Mouse (Mus musculus) CD4-positive helper T cell, adult 2 months (primary cell): ENCODE measurements at regions not wholly inside any gene's neighbourhood (a gene's known extent, or its start where the extent isn't known, plus 50 kb on each side); places are given as distances from the start of the nearest gene placed in this dataset.
A peak's percentile ranks its signal among the peaks of the same experiment; 100 is the strongest.
"Not testable (repeated sequence)": the region's sequence is repeated elsewhere in the genome, so short reads cannot be mapped to it uniquely, and the experiment has no call there.

ENCODE experiments used
- DNase-seq: peaks from one replicate; pipeline ENCODE4 v3.0.0-alpha.2; 2012; ENCODE audit warnings: low read depth, missing footprints, low spot score

GRCm38 (mm10) chr9:14058592-14059227 lies 216.2 kb upstream of the Sesn3 start:
- DNase-seq = peak; percentile 23

GRCm38 (mm10) chr9:14059228-14059779 lies 215.6 kb upstream of the Sesn3 start:
- DNase-seq = no peak

- DNase-seq = no peak
Measured at GRCm38 (mm10) chr9:14060257-14060656, 214.6 kb upstream of the Sesn3 start.

DNA sequence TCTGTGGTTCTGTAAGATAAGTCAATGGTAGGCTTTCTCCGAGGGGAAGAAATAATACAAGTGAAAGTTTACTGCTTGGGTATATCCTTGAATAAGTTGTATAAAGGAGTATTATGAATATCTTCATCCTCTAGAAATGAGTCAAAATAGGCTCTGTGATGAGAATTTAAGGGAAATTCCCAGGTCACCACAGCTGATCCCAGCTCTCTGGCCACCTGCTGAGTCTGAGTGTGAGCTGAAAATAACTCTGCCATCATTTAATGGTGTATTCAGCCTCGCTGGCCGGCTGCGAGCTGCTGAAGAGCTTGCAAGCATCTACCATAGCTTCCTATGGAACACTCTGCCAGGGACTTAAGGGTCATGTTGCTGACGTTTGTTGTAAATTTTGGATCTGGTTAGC lies 213.5 kb upstream of the Sesn3 start:
- DNase-seq = no peak

DNA sequence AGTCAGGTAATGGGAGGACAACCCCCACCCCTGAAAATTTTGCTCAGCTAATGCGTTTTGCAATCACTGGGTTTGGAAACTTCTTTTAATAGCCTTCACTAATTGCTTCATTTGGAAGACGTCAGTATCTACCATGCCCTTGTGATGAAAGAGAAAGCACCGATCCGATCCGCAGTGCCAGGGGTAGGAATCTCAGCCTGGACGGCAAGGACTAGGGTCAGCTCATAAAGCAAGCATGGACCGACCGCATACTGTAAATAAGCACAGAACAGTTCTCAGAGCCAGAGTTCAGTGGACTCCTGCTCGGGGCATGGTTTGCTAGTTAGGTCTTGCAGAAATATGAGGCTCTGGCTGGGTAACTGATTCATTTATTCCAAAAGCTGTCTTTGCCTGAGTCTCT lies 213.0 kb upstream of the Sesn3 start:
- no peak for DNase-seq

- no peak for DNase-seq
Measured at GRCm38 (mm10) chr9:14062706-14063105, 212.2 kb upstream of the Sesn3 start.

GRCm38 (mm10) chr9:14066741-14067140 lies 208.1 kb upstream of the Sesn3 start:
- DNase-seq = not testable (repeated sequence)

DNA sequence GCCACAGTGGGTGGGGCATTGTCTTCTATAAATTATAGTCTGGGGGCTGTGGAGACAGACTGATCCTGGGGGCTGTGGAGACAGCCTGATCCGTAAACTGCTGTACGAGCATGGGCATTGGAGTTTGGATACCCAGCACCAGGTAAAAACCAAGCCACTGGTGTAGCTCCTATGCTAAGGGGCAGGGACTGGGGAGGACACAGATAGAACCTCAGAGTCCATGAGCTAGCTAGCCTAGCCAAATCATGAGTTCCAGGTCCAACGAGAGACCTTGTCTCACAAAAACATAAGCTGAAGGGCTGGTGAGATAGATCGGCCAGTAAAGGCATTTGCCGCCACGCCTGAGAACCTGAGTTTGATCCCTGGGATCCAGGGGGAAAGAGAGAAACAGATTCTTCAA lies 205.8 kb upstream of the Sesn3 start:
- no peak for DNase-seq

DNA sequence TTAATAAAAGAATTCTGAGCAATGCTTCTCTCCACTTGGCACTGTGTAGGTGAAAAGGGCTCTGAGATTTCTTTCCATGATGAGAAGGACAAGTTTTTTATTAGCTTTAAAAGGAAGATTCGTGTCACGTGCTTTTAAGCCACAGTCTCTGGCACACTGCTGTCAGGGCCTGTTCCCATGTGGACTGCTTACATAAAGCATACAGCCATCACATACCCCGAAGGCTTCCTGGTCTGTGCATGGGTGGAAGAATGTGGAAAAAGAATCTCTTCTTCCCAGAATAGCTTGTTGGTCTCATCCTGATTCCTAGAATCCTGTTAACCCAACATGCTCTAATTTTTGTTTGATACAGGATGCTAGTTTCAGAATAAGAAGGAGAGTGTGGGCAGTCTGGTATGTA lies 205.1 kb upstream of the Sesn3 start:
- no peak for DNase-seq

- DNase-seq = no peak
Measured at GRCm38 (mm10) chr9:14071728-14072127, 203.1 kb upstream of the Sesn3 start.

- no peak for DNase-seq
Measured at GRCm38 (mm10) chr9:14072950-14073349, 201.9 kb upstream of the Sesn3 start.

- no peak for DNase-seq
Measured at GRCm38 (mm10) chr9:14074273-14074672, 200.6 kb upstream of the Sesn3 start.

DNA sequence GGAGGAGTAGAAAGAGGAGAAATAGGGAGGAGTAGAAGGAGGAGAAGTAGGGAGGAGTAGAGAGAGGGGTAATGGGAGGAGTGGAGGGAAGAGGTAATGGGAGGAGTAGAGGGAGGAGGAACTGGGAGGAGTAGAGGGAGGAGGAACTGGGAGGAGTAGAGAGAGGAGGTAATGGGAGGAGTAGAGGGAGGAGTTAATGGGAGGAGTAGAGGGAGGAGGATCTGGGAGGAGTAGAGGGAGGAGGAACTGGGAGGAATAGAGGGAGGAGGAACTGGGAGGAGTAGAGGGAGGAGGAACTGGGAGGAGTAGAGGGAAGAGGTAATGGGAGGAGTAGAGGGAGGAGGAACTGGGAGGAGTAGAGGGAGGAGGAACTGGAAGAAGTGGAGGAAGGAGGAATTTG lies 200.0 kb upstream of the Sesn3 start:
- DNase-seq = not testable (repeated sequence)

DNA sequence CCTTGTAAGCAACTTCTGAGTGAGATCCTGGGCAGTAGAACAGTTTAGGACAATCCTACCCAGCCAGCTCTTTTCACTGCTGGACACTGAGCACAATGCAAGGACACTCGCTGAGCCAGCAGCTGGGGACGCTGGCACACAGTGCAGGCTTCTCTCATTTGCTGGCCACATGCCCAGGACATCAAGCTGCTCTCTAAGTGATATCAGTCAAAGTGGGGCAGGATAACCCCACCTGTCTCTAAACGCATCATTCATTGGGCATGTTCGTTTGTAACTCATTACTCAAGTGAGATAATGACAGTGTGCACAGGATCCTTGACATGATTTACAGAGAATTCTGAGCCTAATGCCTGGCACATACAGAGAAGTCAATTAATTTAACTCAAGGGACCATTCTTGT lies 199.4 kb upstream of the Sesn3 start:
- DNase-seq = no peak

GRCm38 (mm10) chr9:14075868-14076267 lies 199.0 kb upstream of the Sesn3 start:
- DNase-seq = no peak

DNA sequence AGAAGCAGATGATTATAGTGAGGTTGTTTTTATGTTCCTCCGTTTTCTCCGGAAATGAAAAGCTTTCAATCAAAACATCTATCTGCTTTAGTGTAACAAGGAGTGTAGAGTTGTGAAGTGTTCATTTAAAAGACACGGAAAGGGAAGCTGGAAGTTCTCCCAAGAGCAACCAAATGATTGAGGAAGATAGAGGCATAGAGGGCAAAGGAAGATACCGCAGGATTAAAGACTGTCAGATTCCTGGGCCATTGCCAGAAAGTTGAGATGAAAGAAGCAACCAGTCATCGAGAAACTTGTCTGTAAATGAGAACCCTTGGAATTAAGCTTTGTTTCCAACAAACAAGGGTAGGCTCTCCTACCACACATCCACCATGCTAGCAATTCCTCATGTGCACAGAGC lies 198.1 kb upstream of the Sesn3 start:
- DNase-seq = no peak

DNA sequence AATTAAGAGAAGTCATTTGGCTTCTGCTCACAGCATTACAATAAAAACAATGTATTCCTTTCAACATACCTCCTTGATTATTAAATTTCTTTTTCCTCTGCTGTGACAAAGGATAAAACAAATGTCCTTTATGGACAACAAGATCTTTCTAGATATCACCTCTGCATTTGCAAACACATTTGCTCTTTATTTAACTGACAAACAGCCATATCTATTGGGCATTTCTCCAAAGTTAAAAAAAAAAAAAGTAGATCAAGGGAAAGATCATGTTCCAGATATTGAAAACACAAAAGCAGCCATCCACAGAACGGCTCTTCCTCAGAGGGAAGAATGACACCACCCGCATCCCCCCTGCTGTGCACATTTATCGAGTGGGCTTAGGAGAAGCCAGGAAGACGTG lies 193.7 kb upstream of the Sesn3 start:
- no peak for DNase-seq

- no peak for DNase-seq
Measured at GRCm38 (mm10) chr9:14086201-14086600, 188.7 kb upstream of the Sesn3 start.

DNA sequence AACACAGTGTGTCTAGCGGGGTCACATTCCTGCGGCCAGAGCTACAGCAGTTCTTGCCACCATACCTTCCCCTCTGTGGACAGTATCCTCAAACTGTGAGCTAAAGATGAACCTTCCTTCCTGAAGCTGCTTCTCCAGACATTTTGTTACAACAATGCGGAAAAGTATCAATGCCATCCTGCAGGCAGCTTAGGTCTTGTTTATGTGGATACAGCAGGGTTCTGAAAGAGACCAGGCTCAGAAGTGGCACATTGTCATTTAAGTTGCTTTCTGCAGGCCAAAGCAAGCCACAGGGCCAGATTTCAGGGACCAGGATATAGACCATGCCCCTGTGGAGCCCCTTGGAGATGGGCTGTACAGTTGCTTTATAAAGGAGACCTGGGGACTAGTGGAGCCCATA lies 188.3 kb upstream of the Sesn3 start:
- DNase-seq = no peak

GRCm38 (mm10) chr9:14087874-14088273 lies 187.0 kb upstream of the Sesn3 start:
- peak; percentile 55 for DNase-seq

DNA sequence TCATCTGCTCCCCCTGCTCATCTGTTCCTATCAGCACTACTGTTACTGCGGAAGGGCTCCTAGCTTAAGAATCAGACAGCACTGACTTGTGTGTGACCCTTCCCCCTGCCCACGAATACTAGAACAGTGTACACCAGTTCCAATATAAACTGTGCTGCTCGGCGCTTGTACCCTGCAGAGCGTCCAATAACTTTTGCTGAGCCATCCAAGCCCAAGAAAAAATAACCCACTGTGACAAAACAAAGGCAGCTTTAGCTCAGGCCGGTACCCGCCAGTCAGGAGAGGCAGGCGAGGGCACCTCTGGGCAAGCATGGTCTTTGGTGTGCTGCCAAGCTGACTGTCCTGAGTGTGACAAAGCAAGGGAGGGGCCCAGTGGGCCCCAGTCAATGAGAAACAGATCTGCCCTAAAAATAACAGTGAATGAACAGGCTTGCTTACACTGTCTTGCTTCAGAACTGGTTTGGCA lies 185.0 kb upstream of the Sesn3 start:
- no peak for DNase-seq

DNA sequence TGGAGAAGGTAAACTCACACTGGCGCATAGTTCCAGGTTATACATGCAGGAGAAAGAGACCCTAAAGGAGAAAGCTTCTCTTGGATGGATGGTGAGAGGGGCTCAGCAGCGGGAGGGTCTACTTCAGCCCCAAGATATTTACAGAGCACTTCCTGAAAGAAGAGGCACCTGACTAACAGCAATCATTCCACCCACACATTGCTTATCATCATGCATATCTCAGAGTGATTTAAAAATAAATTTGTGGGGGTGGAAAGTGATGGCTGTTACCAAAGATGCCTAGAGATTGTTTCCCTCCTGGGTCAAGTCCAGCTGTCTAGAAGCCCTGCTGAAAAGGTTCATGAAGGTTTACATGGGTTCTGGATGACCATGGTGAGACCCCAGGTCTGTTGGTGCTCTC lies 184.4 kb upstream of the Sesn3 start:
- peak; percentile 63 for DNase-seq

DNA sequence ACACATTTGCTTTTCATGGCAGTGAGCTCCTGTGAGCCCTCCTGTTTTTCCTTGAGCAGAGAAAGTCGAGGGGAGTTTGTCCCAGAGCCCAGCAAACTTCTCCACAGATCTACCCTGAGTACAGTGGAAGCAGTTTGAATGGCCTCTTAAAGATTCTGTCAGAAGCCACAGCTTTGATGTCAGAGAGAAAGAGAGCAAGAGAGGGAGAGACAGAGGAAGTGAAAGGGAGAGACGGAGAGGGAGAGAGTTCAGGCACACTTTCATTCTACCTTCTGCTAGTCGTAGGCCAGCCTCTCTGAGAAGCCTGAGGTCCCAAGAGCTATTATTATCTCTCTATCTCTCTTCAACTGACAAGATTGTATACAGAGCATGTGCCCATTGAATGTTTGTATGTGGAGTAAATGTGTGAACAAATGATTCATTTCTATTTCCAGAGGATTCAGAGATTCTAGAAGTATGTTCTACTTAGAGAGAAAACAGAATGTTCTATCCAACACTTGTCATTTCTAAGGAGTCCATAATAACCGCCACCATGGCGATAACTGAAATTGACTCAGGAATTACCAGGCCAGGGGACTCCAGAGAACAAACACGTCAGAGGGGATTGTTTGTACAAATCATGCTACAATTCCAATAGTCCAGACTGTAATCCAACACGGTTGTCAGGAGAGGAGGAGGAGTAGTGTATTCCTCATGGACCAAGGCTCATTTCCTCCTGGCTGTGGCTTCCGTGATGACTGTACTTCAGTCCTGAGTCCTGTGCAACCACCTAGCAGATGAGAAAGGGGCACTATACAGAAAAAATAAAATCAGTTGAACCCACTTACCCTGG lies 183.6 kb upstream of the Sesn3 start:
- peak; percentile 48 for DNase-seq
